Mouse (Mus musculus) R1 (cell line): ENCODE measurements around the gene Zfp653.
"Not testable (repeated sequence)": the region's sequence is repeated elsewhere in the genome, so short reads cannot be mapped to it uniquely, and the experiment has no call there.

Experiments
- DNase-seq: peaks from one replicate; pipeline ENCODE4 v3.0.0-alpha.2; 2018; ENCODE audit warnings: low read depth, low spot score

Zfp653 gene

DNA sequence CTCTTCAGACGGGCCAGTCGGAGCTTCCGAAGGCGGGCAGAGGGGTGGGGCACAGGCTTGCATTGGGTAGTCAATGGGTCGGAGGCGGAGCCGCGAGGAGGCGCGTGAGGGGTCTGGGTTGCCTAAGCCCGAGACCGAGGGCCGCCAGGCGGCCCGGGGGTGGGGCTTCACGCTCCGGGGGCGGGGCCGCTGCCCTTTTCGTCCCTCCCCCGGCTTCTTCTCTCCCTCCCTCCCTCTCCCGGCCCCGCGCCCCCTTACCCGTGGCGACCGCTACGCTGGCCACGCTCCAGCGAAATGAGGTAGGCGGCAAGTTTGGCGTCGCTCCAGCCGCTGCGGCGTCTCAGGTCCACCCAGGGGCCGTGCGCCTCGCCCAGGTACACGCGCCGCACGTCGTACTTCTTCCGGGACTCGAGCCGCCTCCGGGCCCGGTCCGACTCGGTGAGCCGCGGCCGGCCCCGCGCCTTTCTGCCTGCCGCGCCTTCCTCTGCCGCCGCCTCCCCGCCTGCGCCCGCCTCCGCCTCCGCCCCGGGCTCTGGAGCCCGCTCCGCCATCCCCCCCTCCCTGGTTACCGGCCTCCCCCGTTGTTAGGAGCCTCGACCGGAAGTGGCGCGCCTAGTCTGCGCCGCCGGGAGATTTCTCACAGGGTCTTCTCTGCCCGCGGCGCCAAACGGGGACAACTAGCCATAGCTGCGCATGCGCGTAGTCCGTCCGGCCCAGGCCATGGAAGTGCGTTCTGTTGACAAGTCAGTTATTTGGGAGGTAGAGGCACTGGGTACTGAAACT, at the start of gene Zfp653, which contains the start of gene Gm49318:
Zfp653 (minus strand) TSS at position 586 of the 783 bp plus-strand sequence.
Gm49318 (minus strand) TSS at position 469 of the 783 bp plus-strand sequence.
- DNase-seq: peak; percentile 98

DNA sequence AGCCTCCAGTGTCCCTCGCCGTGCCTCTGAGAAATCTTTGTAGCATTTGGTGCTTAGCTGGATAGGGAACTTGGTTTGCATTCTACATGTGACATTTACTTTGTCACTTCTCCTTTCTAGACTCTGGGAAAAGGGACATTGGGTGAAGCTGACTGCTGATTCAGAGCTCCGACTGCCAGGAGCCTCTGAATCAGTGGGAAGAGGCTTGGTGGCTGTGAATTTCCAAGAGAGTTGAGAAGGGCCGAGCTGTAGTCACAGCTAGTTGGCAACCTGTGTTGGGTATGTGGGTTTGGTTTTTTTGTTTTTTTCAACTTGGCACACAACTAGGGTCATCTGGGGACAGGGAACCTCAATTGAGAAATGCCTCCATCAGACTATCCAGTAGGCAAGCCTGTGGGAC, 48.4 kb upstream of the Zfp653 start:
- DNase-seq: no peak

DNA sequence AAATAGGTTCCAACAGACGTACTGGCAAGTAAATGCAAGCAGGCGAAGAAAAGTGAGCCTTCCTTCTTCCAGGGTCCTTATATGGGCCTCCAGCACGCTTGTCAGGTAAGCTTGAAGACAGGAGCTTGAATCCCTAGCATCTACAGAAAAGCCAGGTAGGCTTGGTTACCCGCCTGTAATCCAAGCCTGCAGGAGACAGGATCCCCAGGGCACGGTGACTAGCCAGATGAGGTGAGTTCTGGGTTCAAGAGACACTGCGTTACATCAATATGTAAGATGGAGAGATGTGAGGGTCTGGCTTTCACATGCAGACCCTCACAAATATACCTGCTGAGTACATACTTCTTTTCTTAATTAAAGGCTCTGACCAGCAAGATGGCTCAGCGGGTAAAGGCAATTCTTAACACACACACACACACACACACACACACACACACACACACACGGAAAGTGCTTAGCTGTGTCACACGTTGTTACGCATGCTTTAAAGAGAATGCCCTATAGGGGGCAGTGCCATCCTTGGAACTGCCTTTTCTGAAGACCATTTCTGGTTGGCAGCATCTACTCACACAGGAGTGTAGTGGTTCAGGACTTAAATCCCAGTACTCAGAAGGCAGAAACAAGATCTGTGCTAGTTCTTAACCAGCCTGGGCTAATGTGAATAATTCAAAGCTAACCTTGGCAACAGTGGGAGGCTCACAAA, 46.7 kb upstream of the Zfp653 start:
- DNase-seq: peak; percentile 86

DNA sequence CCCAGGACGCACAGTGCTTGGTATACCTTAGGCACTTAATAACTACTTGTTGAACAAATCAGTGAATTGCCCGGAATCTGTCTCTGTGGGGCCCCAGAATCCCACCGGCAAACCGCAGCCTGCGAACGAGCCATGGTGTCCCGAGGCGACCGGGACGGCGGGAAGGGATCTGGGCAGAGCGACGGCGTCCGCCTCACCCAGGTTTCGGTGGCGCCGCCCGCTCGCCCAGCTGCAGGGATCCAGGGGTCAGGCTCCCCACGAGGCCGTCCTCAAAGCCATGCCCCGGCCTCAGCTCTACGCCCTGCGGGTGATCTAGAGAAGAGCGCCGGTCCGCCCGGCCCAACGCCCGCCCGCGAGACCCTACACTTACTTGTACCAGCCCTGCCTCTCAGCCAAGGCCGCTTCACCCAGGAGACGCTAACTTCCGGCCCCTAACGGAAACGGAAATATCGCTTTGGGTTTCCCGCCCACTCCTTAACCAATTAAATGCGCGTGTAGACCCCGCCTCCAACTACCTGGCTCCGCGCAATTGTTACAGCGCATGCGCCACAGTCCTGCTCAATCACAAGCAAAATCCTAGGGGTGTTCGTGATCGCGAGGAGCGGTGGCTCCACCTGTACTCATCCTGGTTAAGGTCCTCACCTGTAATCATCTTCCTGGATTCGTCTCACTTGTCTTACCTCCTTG, 45.7 kb upstream of the Zfp653 start, which contains the start of gene Elof1:
Elof1 (minus strand) TSS at position 433 of the 687 bp plus-strand sequence.
- peak; percentile 99 for DNase-seq

DNA sequence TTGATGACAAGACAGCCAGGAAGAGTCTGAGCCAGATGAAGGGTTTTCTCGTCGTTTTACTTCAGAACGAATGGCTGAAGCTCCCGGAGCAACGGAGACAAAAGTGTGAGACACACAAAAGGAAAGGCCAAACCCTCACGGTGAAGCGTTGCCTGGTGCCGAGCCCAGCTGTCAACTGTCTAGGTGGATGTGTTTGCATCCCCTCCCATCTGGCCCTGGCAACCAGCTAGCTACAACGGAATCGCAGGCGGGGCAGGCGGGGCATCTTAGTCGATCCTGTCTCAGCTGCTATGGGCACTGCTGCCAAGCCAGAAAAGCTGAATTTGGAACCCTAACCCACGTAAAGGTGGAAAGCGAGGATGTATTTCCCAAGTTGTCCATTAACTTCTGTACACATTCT, 44.9 kb upstream of the Zfp653 start:
- peak; percentile 37 for DNase-seq

DNA sequence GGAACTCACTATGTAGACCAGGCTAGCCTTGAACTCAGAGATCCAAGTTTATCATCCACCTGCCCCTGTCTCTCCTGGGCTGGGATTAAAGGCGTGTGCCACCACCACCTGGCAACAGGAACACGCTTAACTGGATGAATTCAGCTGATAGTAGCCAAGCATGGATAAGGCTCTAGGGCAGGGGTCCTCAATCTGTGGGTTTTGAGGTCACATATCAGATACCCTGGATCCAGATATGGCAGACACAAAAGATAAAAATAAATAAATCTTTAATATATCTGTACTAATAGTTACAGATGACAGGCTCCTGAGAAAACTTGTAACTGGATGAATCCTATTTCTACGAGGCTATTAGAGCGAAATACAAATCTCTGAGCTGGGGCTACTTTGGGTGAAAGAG, 44.5 kb upstream of the Zfp653 start:
- DNase-seq: no peak

DNA sequence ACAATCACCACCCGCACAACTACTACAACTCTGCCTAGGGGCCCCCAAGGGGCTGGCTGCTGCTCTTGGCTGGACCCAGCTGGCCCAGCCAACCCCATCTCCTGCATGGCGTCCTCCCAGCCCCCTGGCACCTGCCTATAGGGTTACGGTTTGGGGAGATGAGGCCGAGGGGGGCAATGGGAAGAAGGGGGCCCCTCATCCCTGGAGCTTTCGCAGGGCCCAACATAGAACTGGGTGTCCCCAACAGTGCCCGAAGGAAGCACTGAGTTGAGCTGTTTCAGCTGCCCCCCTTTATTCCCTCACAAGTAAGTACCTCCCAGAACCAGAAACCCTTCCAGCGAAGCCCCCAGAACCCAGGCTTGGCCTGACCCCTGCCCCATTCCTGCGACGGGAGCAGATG, 37.0 kb upstream of the Zfp653 start:
- no peak for DNase-seq

DNA sequence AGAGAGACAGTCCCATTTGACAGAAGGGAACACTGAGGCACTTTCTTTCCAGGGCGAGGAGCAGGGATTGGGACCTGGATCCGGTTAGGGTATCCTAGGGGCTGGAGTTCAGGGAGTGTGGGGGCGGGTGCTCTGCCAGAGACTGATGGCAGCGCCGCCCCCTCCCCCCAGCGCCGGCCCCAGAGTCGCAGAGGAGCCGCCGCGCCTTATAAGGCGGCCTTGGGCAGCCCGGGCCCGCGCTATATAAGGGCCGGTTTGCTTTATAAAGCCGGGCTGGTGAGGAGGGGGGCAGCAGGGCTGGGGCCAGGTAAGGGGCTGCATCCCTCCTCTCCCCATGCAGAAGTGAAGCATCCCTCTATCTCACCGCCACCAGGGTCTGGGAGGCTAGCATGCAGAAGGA, 28.7 kb upstream of the Zfp653 start:
- peak; percentile 42 for DNase-seq

DNA sequence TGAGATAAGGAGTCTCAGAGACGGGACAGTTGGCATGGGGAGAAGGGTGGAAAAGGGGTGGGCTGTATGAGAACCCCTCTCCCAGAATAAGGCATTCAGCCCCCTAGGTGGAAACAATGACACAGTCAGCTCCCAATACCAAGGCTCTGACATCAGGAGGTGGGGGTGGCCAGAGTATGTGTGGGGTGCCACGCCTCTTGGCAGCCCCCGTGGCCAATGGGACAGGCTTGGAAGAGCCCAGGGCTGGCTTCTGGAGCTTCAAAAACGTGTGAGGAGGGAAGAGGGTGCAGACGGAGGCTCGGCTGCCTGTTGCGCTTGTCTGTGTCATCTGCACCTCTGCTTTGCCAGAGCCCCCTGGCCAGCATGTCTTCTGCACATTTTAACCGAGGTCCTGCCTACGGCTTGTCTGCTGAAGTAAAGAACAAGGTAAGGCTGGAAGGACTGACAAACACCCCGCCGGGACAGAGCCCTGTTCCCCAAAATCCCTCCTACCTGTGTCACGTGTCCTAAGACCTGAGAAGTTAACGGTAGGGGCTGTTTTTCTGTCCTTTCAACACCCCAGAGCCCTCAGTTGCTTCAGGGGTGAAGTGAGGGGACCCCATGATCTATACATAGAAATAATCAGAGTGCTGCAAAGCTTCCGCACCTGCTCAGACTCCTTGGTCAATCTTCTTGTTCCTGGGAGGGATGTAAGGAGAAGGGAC, 28.0 kb upstream of the Zfp653 start, which contains the start of gene Cnn1:
Cnn1 (plus strand) TSS at position 224 of the 704 bp plus-strand sequence.
- peak; percentile 38 for DNase-seq

DNA sequence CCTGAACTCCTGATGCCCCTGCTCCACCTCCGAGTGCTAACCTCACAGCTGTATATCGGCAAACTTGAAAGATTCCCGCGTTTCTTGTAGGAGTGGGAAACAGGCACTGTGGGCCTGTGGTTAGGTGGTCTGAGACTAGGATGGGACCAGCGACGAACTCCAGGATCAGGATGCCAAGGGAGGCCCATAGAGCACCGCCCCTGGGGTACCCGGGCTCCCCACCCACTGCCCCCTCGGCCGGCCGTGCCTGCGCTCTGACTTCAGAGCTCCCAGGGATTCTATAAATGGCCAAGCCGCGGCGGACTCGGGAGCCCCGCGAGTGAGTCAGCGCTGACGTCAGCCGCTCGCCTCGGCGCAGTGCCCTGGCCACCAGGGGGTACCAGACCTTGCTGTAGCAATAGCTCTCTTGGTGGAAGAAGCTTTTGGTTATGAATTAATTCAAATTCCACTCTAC, 24.7 kb upstream of the Zfp653 start:
- DNase-seq: peak; percentile 70

DNA sequence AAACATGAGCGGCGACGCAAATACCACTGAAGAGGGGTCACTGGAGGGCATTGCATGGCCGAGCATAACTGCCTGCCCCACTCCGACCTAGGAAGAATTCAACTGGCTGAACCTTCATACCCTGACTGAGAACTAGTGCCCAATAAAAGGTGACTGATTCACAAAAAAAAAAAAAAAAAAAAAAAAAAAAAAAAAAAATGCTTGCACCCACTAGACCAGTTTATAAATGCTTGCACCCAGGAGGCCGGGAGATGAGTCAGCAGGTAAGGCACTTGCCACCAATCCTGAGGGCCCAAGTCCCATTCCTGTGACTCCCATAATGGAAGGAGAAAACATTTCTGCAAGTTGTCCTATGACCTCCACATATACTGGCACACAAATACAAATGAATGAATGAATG, 21.6 kb upstream of the Zfp653 start:
- DNase-seq: no peak

DNA sequence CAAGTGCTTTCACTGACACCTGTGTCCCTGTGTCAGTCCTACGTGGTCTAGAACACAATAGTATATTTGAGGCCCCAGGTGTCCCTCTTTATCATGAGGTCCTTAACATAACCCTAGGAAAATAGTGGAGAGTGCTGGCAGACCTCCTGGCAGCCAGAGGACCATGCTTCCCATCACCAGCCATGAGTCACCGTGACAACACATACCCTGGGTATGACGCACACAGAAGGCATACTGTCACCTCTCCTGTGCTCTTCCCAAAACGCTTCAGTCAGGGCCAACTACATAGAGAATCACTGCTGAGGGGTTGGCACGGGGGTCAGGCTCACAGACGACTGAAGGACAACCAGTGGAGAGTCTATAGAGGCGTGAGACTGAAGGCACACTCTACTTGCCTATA, 18.8 kb upstream of the Zfp653 start:
- DNase-seq: no peak

DNA sequence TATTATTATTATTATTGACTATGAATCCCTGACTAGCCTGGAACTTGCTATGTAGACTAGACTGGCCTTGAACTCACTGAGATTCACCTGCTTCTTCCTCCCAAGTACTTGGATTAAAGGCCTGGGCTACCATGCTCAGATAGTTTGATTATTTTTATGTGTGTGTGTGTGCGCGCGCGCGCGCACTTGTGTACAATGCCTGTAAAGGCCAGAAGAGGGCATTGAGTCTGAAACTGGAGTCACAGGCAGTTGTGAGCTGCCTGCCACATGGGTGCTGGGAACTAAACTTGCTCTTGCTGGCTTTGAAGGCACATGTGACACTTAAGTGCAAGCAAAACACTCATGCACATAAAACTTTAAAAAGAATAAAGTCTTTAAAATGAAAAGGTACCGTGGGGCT, 18.1 kb upstream of the Zfp653 start:
- DNase-seq: peak; percentile 71

DNA sequence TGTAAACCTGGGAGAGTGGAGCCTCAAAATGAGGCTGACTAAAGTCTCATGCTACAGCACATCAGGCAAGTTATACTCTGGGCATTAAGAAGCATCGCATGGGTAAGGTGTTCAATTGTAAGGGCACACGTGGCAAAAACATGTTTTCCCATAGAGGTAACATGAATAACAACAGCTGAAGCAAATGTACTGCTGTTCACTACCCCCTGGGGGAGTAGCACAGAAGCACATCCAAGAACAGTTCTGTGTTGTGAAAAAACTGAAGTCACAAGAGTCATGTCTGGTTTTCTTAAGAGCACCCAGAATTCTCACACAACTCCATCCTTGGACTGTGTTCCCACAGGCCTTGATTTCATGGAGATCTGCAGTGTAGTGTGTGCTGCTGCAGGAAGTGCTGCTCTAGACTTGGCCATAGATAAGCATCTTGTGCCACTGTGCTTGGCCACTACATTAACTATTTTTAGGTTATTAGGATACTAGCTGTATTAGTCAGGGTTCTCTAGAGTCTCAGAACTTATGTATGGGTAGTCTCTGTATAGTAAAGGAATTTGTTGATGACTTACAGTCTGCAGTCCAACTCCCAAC, 15.9 kb upstream of the Zfp653 start:
- DNase-seq: no peak

DNA sequence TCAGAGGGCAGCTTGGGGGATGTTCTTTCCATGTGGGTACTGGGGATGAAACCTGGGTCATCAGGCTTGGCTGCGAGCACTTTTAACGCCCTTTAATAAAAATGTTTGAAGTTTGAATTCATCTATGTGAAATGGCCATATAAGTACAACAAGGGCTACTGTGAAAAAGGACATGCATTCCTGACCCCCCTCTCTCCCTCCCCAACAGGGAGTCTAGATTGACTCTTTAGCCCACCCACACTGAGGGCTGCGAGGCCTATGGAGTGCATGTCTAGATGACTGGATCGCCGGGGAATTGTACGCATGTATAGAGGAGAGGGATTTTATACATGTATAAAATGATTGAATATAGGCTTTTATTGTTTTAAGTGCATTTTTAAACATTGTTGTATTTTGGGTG, 14.8 kb upstream of the Zfp653 start:
- no peak for DNase-seq

DNA sequence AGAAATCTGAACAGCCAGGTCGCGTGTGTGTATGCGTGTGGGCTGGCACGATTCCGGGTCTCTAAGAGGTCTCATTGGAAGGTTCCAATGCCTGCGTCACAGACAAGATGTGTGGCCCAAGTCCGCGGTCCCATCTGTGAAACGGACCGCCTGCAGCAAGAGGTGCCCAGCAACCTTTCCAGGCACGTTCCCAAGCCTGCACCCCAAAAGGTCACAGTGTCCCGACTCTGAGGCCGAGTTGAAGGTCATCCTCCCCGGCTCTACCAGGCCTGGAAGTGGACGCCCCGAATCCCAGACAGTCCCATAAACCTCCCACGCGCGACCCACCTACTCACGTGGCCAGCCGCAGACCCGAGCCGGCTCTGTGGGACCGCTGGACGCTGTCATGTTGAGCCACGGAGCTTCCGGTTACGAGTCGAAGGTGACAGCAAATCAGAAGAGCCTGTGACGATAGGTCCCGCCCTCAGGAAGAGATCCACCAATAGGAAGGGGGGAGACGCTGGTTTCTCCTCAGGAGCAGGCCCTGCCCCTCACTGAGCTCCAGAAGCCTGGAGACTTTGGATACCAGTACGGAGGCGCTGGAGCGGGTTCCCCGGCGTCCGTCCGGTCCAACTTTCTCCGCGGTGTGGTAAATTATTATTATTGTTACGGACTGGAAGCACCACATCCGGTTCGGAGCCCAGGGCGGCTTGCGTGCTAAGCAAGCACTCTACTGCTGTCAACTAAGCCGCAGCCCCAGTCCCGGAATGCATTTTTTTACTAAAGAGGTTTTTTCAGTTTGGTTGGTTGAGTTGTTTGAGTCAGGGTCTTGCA, 14.1 kb upstream of the Zfp653 start, which contains the start of gene Ecsit:
Ecsit (minus strand) TSS at position 417 of the 813 bp plus-strand sequence.
- DNase-seq: peak; percentile 97

DNA sequence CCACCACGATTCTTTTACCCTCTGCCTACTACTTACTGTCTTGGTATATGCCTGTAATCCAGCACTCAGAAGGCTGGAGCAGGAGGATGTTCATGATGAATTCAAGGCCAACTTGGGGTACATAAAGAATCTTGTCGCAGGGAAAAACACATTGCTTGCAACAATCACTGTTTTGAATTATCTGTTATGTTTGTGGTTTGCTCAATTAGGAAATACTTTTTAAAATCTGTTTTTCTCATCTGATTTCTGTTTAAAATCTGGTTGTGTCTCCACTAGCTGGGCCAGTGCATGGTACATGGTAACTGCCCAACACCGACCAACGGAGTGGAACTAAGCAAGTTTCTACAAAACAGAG, 13.5 kb upstream of the Zfp653 start:
- no peak for DNase-seq

DNA sequence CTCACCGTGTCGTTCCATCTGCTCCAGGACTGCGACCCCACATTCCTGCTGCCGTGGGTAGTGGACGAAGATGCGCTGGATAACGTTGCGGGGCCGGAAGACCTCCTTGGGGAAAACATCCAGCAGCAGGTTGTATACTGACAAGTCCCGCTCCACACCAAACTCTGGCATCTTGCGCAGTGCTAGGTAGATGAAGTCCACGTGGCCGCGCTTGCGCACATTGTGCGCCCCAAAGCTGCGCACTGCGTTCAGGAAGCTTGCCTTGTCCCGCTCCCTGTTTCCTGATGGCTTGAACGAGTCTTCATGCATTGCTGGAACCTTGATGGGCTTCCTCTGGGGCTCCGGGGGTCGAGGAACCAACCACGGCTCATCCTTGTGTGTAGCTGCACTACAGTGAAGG, 5.0 kb upstream of the Zfp653 start:
- peak; percentile 78 for DNase-seq

DNA sequence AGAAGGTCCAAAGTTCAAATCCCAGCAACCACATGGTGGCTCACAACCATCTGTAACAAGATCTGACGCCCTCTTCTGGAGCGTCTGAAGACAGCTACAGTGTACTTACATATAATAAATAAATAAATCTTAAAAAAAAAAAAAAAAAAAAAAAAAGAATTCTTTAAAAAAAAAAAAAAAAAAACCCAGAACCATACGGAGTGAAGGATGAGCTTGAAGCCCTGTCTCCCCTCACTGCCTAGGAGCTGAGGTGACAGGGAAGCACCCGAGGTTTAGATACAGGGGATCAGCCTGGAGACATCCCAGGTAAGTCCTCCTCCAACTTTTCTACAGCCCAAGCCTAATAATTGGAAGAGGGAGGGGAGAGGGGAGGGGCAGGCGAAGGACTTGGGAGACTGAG, 4.6 kb upstream of the Zfp653 start:
- not testable (repeated sequence) for DNase-seq

DNA sequence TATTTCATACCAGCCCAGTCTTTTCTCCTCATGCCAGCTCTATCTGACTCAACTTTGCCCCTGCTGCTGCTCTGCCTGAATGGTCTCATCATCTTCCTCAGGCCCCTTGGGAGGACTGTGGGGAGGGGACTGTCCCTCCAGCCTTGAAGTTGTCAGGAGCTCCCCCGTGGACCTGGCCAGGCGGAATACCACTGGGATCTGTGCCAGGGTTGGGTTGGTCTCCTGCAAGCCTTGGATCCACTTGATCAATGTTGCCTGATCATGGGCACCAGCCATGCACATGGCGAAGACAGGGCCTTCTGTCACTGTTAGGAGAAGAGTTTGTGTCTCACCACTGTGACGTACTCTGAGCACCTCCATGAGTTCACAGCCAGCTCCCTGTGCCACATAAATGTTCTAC, 1.1 kb upstream of the Zfp653 start:
- no peak for DNase-seq
